Mouse (Mus musculus): Measurements from ENCODE around the gene Defb48.

DNA sequence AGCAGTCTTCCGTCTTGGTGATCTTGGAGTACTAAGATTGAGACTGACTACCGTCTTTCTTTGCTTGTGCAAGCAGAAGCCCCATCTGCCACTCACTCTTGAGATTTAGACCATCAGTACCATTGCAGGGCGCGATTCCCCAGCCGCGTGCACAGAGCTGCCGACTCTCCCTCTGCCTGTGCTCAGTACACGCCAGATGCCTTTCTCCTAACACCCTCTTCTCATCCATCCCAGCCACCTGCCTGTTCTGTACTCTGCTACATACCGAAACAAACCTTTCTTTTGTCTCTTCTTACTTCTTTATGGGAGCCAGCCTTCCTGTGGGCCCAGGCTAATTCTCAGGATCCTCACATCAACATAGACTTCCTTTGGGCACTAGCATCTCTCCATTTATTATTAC lies 48.9 kb downstream of the Defb48 start:
- TF ChIP-seq EP300 (IDR thresholded peaks at IDR 0.05; ENCODE audit: low read depth) = no peak
- TF ChIP-seq CTCF (IDR thresholded peaks at IDR 0.05; ENCODE audit: low read depth) = no peak

All from heart, postnatal 0 days (tissue).